Mouse (Mus musculus) liver, postnatal 0 days (tissue): ENCODE measurements at regions not wholly inside any gene's neighbourhood (a gene's known extent, or its start where the extent isn't known, plus 50 kb on each side); places are given as distances from the start of the nearest gene placed in this dataset.

Source experiments
- ATAC-seq: fragments of 200-750 bp; cut with Nextera tagmentation; 2 replicates; pipeline ENCODE4 v1.8.0; 2017; ENCODE audit warnings: mild to moderate bottlenecking, moderate library complexity
- DNase-seq: peaks from one replicate; pipeline ENCODE4 v3.0.0-alpha.2; 2016
- H3K27ac ChIP-seq: fragments of 300-500 bp; sonication (generic); 2 replicates; pipeline ENCODE4 v1.5.1; 2014; ENCODE audit warnings: antibody characterized with exemption, moderate library complexity, mild to moderate bottlenecking, low read depth
- H3K27me3 ChIP-seq: fragments of 300-500 bp; sonication (generic); 2 replicates; pipeline ENCODE4 v1.6.1; 2014; ENCODE audit warnings: low read length, control low read depth, mixed read lengths; ENCODE audit not compliant: insufficient read depth
- H3K36me3 ChIP-seq: fragments of 300-500 bp; sonication (generic); replicated peaks from 2 replicates; pipeline ENCODE4 v1.6.1; 2014; ENCODE audit warnings: mild to moderate bottlenecking, control low read depth, low read length, moderate library complexity, mixed read lengths; ENCODE audit not compliant: insufficient read depth
- H3K4me1 ChIP-seq: fragments of 300-500 bp; sonication (generic); 2 replicates; pipeline ENCODE4 v1.6.1; 2014; ENCODE audit warnings: antibody characterized with exemption, mild to moderate bottlenecking, control low read depth; ENCODE audit not compliant: insufficient read depth
- H3K4me2 ChIP-seq: fragments of 300-500 bp; sonication (generic); 2 replicates; pipeline ENCODE4 v1.6.1; 2014; ENCODE audit warnings: low read depth, mild to moderate bottlenecking, low read length, moderate library complexity, mixed read lengths
- H3K4me3 ChIP-seq: fragments of 300-500 bp; sonication (generic); 2 replicates; pipeline ENCODE4 v1.5.1; 2014; ENCODE audit warnings: low read depth, low read length
- H3K9ac ChIP-seq: fragments of 300-500 bp; sonication (generic); replicated peaks from 2 replicates; pipeline ENCODE4 v1.6.1; 2014; ENCODE audit warnings: mild to moderate bottlenecking, moderate library complexity
- H3K9me3 ChIP-seq: fragments of 300-500 bp; sonication (generic); 2 replicates; pipeline ENCODE4 v1.6.1; 2016; ENCODE audit warnings: mild to moderate bottlenecking, control low read depth, low read length, mixed read lengths
- CTCF ChIP-seq: sonication (generic); IDR thresholded peaks from 2 replicates; pipeline ENCODE4 v1.5.1; 2016; ENCODE audit warnings: antibody characterized with exemption, low read depth
- EP300 ChIP-seq: IDR thresholded peaks from 2 replicates; pipeline ENCODE4 v1.6.1; 2016; ENCODE audit warnings: antibody characterized with exemption, low read depth, mild to moderate bottlenecking
- WGBS: fragments of 180-500 bp; shearing (Covaris S2); extraction: QIAGEN DNeasy Blood & Tissue Kit; methylation state at CpG from one replicate; pipeline ENCODE4 v1.1.7; 2014; ENCODE audit not compliant: insufficient replicate concordance; 5-methylcytosine and 5-hydroxymethylcytosine counted together

DNA sequence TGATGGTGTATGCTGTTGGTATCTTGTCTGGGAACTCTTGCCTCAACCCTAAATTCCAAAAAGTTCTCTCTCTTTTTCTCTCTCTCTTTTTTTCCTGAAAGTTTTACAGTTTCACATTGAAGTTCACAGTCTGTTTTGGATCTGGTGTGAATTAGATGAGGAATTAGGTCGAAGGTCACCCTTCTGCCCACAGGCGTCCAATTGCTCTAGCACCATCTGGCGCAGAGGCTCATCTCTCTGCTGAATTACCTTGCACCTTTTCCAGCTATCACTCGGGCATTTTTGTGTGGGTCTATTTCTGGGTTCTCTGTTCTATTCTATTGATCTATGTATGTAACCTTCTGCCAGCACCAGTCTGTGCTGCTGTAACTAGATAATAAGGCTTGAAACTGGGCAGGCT, 81.8 kb upstream of the Mef2a start:
- DNase-seq, result no peak
- TF ChIP-seq EP300 (no peak), CTCF (peak; percentile 18; the same call in 1 of the 2 replicates)
- Histone ChIP-seq H3K4me2 (no peak overlapping the region), H3K27me3 (no peaks in the 10 kb centered on the region), H3K36me3 (no peaks in the 10 kb centered on the region), H3K9ac (no peak overlapping the region), H3K9me3 (no peaks in the 10 kb centered on the region), H3K4me3 (no peak overlapping the region), H3K27ac (no peak overlapping the region), H3K4me1 (peaks cover 12% of the 10 kb centered on the region)
- WGBS, result 67% methylated on average over 4 of the region's 4 CpGs
- ATAC-seq, result no peak

DNA sequence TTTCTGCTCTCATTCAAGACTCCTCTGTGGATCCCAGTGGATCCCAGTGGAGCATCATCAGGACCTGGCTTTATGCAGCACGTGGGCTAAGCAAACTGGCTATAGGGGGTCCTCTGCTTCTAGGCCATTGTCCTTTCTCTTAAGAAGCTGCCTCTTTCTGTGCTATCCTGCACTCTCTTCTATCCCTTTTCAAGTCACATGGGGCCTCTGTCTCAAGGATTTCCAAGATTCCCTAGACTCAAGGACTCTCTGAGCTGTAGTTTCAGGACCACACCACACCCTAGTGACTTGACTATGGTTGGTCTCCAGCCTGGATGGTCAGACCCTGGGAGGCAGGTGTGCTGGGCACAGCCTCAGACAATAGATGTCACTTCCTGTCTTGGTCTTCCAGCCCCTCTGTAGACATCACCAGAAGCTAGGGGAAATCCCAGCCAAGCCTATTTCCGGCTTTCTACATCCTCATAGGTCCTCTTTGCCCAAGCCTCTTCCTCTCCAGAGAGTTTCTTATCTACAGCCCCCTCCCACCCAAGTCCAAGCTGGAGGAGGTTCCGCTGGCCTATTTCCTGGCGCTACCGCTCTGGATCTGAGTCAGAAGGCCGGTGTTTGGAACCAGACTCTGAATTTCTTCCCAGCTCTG, 78.6 kb upstream of the Mef2a start:
- 57% methylated on average over 6 of the region's 6 CpGs for WGBS
- Histone ChIP-seq H3K9me3 (no peaks in the 10 kb centered on the region), H3K9ac (no peak overlapping the region), H3K36me3 (no peaks in the 10 kb centered on the region), H3K4me1 (peaks cover 15% of the 10 kb centered on the region), H3K4me3 (no peak overlapping the region), H3K27ac (peak overlapping the region; percentile 29; the same call in 1 of the 2 replicates), H3K4me2 (no peak overlapping the region), H3K27me3 (no peaks in the 10 kb centered on the region)
- DNase-seq, result no peak
- ATAC-seq, result peak; percentile 68
- TF ChIP-seq CTCF (no peak), EP300 (0 out of 2 replicates have a peak, but pooled peaks have one; percentile 40)

DNA sequence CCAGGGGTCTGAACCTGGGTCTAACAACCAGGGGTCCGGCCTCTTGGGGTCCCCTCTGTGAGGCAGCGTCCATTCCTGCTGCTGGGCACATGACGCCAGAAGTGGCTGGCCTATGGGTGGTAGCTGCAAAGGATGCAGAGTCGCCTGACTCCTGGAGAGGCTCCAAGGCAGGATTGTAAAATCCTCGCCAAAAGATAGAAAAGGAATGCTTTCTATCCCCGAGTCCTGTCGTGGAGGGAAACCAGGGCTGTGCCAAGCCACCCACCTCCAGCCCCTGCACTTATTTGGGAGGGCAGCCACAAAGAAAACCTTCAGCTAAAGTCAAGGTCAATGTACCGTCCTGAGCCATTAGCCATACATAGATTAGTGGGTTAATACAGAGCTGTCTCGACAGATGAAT, 73.9 kb upstream of the Mef2a start:
- TF ChIP-seq EP300, result no peak
- no peak for TF ChIP-seq CTCF
- no peaks in the 10 kb centered on the region for H3K9me3 ChIP-seq
- ATAC-seq (no peak), DNase-seq (no peak)
- H3K27ac ChIP-seq, result no peak overlapping the region
- H3K4me2 ChIP-seq, result no peak overlapping the region
- no peak overlapping the region for H3K9ac ChIP-seq
- 58% methylated on average over 9 of the region's 9 CpGs for WGBS
- H3K4me1 ChIP-seq, result peaks cover 36% of the 10 kb centered on the region
- H3K36me3 ChIP-seq, result no peaks in the 10 kb centered on the region
- H3K27me3 ChIP-seq, result no peaks in the 10 kb centered on the region
- no peak overlapping the region for H3K4me3 ChIP-seq

DNA sequence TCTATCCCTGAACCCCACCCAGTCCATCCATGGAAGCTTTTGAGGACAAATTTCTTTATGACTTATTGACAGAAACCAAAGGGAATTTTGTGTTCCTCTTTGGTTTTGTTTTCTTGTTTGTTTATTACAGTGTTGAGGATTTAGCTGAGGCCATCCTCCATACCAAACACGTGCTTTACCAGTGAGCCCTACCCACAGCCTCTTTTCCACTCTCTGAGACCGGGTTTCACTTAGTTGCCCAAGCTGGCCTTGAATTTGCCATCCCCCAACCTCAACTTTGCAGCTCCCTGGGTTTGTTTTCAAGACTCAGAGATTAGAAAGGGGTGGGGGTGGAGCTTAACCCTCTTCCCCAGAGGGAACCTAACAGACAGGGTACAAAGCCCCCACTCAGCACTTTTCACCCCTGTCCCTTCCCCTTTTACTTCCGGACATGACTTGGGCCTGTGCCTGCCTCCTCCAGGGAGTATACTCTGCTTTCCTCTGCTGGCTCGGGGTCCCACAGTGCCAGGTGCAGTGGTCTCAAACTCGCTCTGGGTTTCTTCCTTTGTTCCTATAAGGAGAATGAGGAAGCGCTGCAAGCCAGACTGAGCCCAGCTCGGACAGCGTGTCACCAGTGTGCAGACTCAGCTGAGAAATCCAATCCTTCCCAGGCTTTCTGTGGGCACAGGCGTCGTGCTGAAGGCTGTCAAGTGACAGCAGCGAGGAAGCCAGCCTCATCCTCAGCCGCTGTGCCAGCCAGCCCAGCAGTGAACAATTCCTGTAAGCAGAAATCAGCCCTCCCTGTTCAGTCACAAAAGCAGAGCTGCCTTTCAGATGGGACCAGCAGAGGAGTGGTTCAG, 72.8 kb upstream of the Mef2a start:
- Histone ChIP-seq H3K27me3 (no peaks in the 10 kb centered on the region), H3K27ac (peak overlapping the region; percentile 75), H3K9ac (0 out of 2 replicates have a peak overlapping the region, but pooled peaks have one; percentile 26), H3K4me1 (peaks cover 30% of the 10 kb centered on the region), H3K4me3 (no peak overlapping the region), H3K4me2 (peak overlapping the region; percentile 45; the same call in 1 of the 2 replicates), H3K36me3 (no peaks in the 10 kb centered on the region), H3K9me3 (no peaks in the 10 kb centered on the region)
- ATAC-seq, result peak; percentile 78
- no peak for TF ChIP-seq EP300
- no peak for TF ChIP-seq CTCF
- 22% methylated on average over 12 of the region's 12 CpGs for WGBS
- peak; percentile 40 for DNase-seq

DNA sequence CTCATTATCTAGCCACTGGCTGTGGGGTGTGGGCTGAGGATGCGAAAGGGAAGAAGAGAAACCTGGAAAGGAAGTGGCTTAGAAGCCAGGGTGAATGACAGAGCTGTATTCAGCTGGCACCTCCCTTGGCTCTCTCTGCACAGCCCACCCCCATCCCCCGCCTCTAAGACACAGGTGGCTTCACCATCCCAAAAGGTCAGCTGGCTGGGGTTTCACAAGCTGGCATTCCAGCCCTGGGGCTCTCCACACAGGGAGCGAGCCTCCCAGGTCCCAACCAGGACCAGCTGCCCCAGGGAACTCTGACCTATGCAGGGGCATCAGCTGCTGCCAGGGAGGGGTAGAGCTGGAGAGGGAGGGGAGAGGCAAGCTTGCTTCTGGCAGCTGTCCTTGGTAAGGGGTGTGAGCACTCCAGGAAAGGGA, 71.9 kb upstream of the Mef2a start:
- no peak for DNase-seq
- H3K9me3 ChIP-seq, result no peaks in the 10 kb centered on the region

DNA sequence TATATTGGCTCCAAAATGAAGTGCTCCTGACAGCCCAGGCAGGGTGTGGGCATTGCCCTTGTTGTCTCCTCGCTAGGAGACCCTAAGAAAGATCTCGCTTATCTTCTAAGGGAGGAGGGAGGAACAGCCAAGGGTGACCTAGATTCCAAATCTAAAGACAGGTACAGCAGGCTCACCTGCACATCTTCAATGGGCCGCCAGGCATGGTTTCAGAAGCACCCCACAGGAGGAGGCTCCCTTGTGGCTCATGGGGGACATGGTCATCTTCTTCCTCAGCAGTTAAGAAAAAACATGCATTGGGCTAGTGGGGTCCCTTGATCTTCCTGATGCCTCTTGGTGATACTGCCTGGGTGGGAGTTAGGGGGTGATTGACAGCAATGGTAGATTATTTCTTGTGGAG, 71.0 kb upstream of the Mef2a start:
- ATAC-seq (no peak), DNase-seq (no peak)
- no peaks in the 10 kb centered on the region for H3K27me3 ChIP-seq
- H3K4me1 ChIP-seq, result peaks cover 30% of the 10 kb centered on the region
- no peaks in the 10 kb centered on the region for H3K36me3 ChIP-seq
- H3K4me3 ChIP-seq, result no peak overlapping the region
- H3K27ac ChIP-seq, result no peak overlapping the region
- H3K9ac ChIP-seq, result no peak overlapping the region
- 75% methylated on average over 3 of the region's 3 CpGs for WGBS
- no peak overlapping the region for H3K4me2 ChIP-seq
- TF ChIP-seq EP300, result no peak
- no peak for TF ChIP-seq CTCF
- no peaks in the 10 kb centered on the region for H3K9me3 ChIP-seq

More for the DNA sequence above, 71.9 kb upstream of the Mef2a start:
- 34% methylated on average over 3 of the region's 3 CpGs for WGBS
- no peaks in the 10 kb centered on the region for H3K27me3 ChIP-seq
- ATAC-seq, result peak; percentile 22; the same call in 1 of the 2 replicates
- H3K27ac ChIP-seq, result peak overlapping the region; percentile 55; the same call in 1 of the 2 replicates
- H3K4me1 ChIP-seq, result peaks cover 30% of the 10 kb centered on the region
- H3K36me3 ChIP-seq, result no peaks in the 10 kb centered on the region
- H3K4me3 ChIP-seq, result no peak overlapping the region
- no peak overlapping the region for H3K9ac ChIP-seq
- H3K4me2 ChIP-seq, result no peak overlapping the region
- TF ChIP-seq EP300 (no peak), CTCF (no peak)
